Mouse (Mus musculus): Measurements from ENCODE around the gene Insl5. TPM values are rescaled to one million over a fixed set of nuclear protein-coding genes. Genes with fewer than 3 reads are reported as not detected.

The Insl5 gene
- polyA plus RNA-seq (2014; fragmentation: Nextera tagmentation; extraction: Ambion mirVana) = not detected in 2 replicates

DNA sequence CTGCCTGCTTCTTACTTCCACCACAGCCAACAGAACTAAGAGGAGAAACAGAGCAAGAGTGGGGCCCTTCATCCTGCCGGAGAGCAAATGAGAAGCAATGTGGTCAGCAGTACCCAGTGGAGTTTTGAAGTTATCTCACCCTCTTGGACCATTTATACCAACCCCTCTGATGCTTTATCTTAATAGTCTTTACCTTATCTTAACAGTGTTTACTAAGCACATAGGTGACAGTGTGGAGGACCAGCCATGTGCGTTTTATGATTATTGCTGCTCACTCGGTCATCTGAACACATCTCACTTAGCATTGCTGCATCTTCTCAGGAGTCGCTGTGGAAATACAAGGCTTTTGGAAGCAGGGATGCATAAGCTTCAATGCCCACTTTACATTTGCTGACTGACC is at the start of gene Insl5:
Gene Insl5 (minus strand): TSS at position 222 of the 400 bp plus-strand sequence.
- Histone ChIP-seq H3K4me2 (no peak within 1 kb of the TSS), H3K9ac (no peak within 1 kb of the TSS), H3K9me3 (ENCODE audit: low read depth, low read length) (no peaks in the 10 kb centered on the region), H3K4me3 (ENCODE audit: low read depth, low read length) (no peak within 1 kb of the TSS), H3K27me3 (ENCODE audit: insufficient read depth, low read length) (no peaks in the 10 kb centered on the region), H3K4me1 (ENCODE audit: insufficient read depth) (peaks cover 4% of the 10 kb centered on the region; the same call in 1 of the 2 replicates), H3K27ac (ENCODE audit: low read depth) (no peak within 1 kb of the TSS), H3K36me3 (ENCODE audit: insufficient read depth) (no peaks in the 10 kb centered on the region)
- 61% methylated on average over 4 of the region's 4 CpGs for WGBS
- TF ChIP-seq CTCF (IDR thresholded peaks at IDR 0.05; ENCODE audit: low read depth) = no peak
- ATAC-seq (ENCODE audit: insufficient read depth) (no peak), DNase-seq (no peak)

DNA sequence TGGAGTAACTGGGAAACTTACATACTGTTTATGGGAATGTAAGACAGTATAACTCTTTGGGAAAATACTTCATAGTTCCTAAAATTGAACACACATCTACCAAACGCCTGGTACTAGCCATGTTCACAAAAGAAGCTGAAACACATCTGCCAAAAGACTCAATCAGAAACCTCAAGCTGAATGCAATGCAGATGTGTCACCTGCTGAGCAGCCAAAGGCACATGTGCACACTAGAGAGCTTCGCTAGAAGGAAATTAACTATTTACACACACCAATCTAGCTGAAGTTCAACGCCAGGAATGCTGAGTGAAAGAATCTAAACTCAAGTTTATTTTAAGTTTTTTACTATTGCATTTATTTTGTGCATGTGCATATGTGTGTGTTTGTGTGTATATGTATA is 44.0 kb upstream of the Insl5 start:
- Histone ChIP-seq H3K9me3 (ENCODE audit: low read depth, low read length) (no peaks in the 10 kb centered on the region), H3K9ac (no peak overlapping the region), H3K4me1 (ENCODE audit: insufficient read depth) (no peaks in the 10 kb centered on the region), H3K36me3 (ENCODE audit: insufficient read depth) (no peaks in the 10 kb centered on the region), H3K4me2 (no peak overlapping the region), H3K27ac (ENCODE audit: low read depth) (no peak overlapping the region), H3K4me3 (ENCODE audit: low read depth, low read length) (no peak overlapping the region), H3K27me3 (ENCODE audit: insufficient read depth, low read length) (no peaks in the 10 kb centered on the region)
- ATAC-seq (ENCODE audit: insufficient read depth) (no peak), DNase-seq (no peak)
- 70% methylated on average over 3 of the region's 3 CpGs for WGBS
- TF ChIP-seq CTCF (IDR thresholded peaks at IDR 0.05; ENCODE audit: low read depth) = no peak

DNA sequence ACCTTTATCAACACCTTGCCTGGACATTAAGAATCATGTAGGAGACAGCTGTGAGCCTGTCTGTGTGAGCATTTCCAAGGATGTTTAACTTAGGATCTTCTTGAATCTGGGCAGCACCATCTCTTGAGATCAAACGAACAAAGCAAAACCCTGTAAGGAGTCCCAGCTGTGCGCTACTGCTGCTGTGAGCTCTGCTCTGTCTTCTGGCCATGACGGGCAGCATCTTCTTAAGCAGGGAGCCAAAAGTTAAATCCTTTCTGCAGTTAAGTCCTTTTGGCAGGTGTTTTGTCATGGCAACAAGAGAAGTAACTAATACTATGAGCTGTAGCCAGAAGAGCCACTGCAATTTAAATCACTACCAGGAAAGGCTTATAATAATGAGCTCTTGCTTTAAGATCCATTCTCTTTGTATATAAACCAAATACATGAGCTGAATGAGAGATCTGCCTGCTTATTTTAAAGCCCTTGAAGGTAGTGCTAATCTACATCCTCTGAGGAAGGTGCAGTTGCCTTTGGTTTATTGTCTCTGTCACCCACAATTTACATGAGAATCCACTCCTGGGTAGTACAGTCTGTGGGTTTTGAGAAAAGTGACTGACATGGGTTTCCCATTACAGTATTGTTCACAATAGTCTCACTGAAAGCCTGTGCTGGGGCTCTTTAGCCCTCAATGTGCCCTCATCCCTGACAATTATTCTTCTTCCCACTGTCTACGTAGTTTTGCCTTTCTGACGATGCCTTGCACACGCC is 41.4 kb upstream of the Insl5 start:
- no peak overlapping the region for H3K9ac ChIP-seq
- no peak for TF ChIP-seq CTCF (IDR thresholded peaks at IDR 0.05; ENCODE audit: low read depth)
- no peak for DNase-seq

DNA sequence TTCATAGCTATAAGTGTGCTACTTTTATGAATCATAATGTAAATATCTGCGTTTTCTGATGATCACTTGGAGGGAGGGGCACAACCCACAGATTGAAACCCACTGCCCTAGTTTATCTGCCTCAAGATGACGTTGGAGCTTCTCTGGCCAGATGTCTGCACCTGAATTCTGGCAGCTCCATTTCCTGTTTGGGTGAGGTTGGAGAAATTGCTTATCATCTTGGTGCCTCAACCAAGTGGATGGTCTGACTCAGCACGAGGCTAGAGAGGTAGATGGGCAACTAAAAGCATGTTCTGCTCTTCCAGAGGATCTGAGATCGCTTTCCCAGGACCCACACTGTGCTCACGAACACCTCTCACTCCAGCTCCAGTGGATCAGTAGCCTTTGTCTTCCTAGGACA is 38.3 kb upstream of the Insl5 start:
- H3K4me2 ChIP-seq = no peak overlapping the region
- H3K4me3 ChIP-seq (ENCODE audit: low read depth, low read length) = no peak overlapping the region
- 63% methylated on average over 5 of the region's 5 CpGs for WGBS
- no peaks in the 10 kb centered on the region for H3K9me3 ChIP-seq (ENCODE audit: low read depth, low read length)
- no peak overlapping the region for H3K27ac ChIP-seq (ENCODE audit: low read depth)
- ATAC-seq (ENCODE audit: insufficient read depth) = no peak
- no peaks in the 10 kb centered on the region for H3K27me3 ChIP-seq (ENCODE audit: insufficient read depth, low read length)
- no peak for TF ChIP-seq CTCF (IDR thresholded peaks at IDR 0.05; ENCODE audit: low read depth)
- no peaks in the 10 kb centered on the region for H3K36me3 ChIP-seq (ENCODE audit: insufficient read depth)
- DNase-seq = no peak
- no peaks in the 10 kb centered on the region for H3K4me1 ChIP-seq (ENCODE audit: insufficient read depth)
- no peak overlapping the region for H3K9ac ChIP-seq

More for the DNA sequence above, 41.4 kb upstream of the Insl5 start:
- no peak for ATAC-seq (ENCODE audit: insufficient read depth)
- no peaks in the 10 kb centered on the region for H3K27me3 ChIP-seq (ENCODE audit: insufficient read depth, low read length)
- H3K27ac ChIP-seq (ENCODE audit: low read depth) = no peak overlapping the region
- H3K36me3 ChIP-seq (ENCODE audit: insufficient read depth) = no peaks in the 10 kb centered on the region
- H3K9me3 ChIP-seq (ENCODE audit: low read depth, low read length) = no peaks in the 10 kb centered on the region
- H3K4me2 ChIP-seq = no peak overlapping the region
- no peaks in the 10 kb centered on the region for H3K4me1 ChIP-seq (ENCODE audit: insufficient read depth)
- H3K4me3 ChIP-seq (ENCODE audit: low read depth, low read length) = no peak overlapping the region
- 72% methylated on average over 6 of the region's 6 CpGs for WGBS

DNA sequence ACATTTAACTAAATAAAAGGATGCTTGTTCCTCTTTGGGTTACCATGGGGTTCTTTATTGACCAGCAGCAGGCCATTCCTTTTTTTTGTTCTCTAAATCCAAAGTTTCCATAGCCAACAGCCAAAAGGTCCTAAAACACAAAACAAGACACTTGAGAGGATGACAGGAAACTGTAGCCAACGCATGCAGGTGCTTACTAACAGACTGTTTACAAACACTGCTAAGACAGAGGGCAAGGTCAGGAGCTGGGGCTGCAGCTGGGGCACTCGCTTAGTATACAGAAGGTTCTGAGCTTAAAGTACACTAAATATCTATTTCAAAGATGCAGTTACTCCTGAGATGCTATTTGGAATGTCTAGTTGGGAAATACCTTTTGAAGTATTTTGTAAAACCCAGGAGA is 37.8 kb upstream of the Insl5 start:
- H3K4me1 ChIP-seq (ENCODE audit: insufficient read depth) = no peaks in the 10 kb centered on the region
- DNase-seq = no peak
- 45% methylated on average over 2 of the region's 2 CpGs for WGBS
- no peak overlapping the region for H3K4me3 ChIP-seq (ENCODE audit: low read depth, low read length)
- no peak overlapping the region for H3K9ac ChIP-seq
- no peak overlapping the region for H3K27ac ChIP-seq (ENCODE audit: low read depth)
- H3K27me3 ChIP-seq (ENCODE audit: insufficient read depth, low read length) = no peaks in the 10 kb centered on the region
- H3K4me2 ChIP-seq = no peak overlapping the region
- no peaks in the 10 kb centered on the region for H3K9me3 ChIP-seq (ENCODE audit: low read depth, low read length)
- ATAC-seq (ENCODE audit: insufficient read depth) = no peak
- TF ChIP-seq CTCF (IDR thresholded peaks at IDR 0.05; ENCODE audit: low read depth) = no peak
- H3K36me3 ChIP-seq (ENCODE audit: insufficient read depth) = no peaks in the 10 kb centered on the region

DNA sequence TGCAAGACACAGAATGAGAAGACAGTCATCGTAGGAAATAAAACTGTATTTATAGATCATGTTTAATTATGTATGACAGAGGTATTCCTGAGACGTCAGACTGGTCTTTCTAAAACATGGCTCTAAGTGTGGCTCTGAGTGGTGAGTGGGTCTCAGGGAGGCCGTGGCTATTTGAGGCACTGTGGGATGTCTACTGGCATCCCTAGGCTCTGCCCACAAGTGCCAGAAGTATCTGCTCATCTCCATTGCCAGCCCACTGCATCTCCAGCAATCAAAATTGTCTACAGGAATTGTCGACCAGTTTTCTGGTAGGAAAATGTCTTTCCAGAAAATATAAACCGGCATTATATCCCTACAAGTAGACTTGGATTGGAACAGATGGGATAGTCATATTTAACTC is 30.3 kb upstream of the Insl5 start:
- Histone ChIP-seq H3K4me3 (ENCODE audit: low read depth, low read length) (no peak overlapping the region), H3K27ac (ENCODE audit: low read depth) (no peak overlapping the region), H3K27me3 (ENCODE audit: insufficient read depth, low read length) (no peaks in the 10 kb centered on the region), H3K9ac (no peak overlapping the region), H3K4me2 (no peak overlapping the region), H3K36me3 (ENCODE audit: insufficient read depth) (no peaks in the 10 kb centered on the region), H3K4me1 (ENCODE audit: insufficient read depth) (no peaks in the 10 kb centered on the region), H3K9me3 (ENCODE audit: low read depth, low read length) (no peaks in the 10 kb centered on the region)
- no peak for TF ChIP-seq CTCF (IDR thresholded peaks at IDR 0.05; ENCODE audit: low read depth)
- DNase-seq (no peak), ATAC-seq (ENCODE audit: insufficient read depth) (no peak)
- WGBS = 81% methylated on average over 5 of the region's 5 CpGs

DNA sequence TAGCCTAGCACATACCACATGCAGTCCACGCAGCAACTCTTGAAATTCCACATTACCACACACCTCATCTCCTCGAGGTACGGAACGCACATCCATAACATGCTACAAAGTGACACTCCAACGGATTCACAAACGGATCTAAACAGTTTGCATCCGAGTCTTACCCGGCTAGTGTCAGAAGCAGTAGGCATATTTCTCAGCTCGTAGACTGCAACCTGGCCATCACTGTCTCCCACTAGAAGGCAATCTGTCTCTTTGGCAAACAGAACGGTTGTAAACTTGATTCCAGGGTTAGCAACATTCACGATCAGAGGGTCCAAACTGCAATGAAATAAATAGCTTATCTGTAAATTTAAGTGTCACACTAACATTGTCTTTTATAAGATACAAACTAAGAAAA is 21.4 kb upstream of the Insl5 start:
- Histone ChIP-seq H3K27me3 (ENCODE audit: insufficient read depth, low read length) (no peaks in the 10 kb centered on the region), H3K9ac (no peak overlapping the region), H3K36me3 (ENCODE audit: insufficient read depth) (no peaks in the 10 kb centered on the region), H3K4me3 (ENCODE audit: low read depth, low read length) (no peak overlapping the region), H3K27ac (ENCODE audit: low read depth) (no peak overlapping the region), H3K4me1 (ENCODE audit: insufficient read depth) (no peaks in the 10 kb centered on the region), H3K4me2 (no peak overlapping the region), H3K9me3 (ENCODE audit: low read depth, low read length) (no peaks in the 10 kb centered on the region; the same call in 1 of the 2 replicates)
- WGBS = 71% methylated on average over 11 of the region's 11 CpGs
- ATAC-seq (ENCODE audit: insufficient read depth) (no peak), DNase-seq (no peak)
- no peak for TF ChIP-seq CTCF (IDR thresholded peaks at IDR 0.05; ENCODE audit: low read depth)
